ENCODE assay signal across 23 mouse cellular contexts in genomic region chr15:61441012-61441411, GRCm38 (mm10).
"Had no signal": no experiment of that assay in that cellular context is flagged by ENCODE, and none has a peak within 500 bp of the region (broad histone marks: within the 10 kb centered on the region; RNA-seq: fewer than 3 reads in every experiment).

No protein-coding gene starts in this region.

- DNase-seq: cerebellum, adult 8-10 months; cerebellum, adult 9-10 months; cerebellum, adult 9-11 months; cerebellum, postnatal 14 days; cerebellum, postnatal 25 days; cerebellum, postnatal 36 days; embryo, embryonic 11 days; forebrain, postnatal 0 days; gastrocnemius, adult 2 months; gastrocnemius, postnatal 10 days; gastrocnemius, postnatal 14 days; gastrocnemius, postnatal 25 days; gastrocnemius, postnatal 36 days had no signal

- H3K27me3 ChIP-seq: embryonic facial prominence, embryonic 12.5 days; embryonic facial prominence, embryonic 13.5 days; embryonic facial prominence, embryonic 15.5 days; forebrain, embryonic 12.5 days; forebrain, embryonic 13.5 days; forebrain, embryonic 15.5 days had no signal

- H3K9me3 ChIP-seq: embryonic facial prominence, embryonic 10.5 days; embryonic facial prominence, embryonic 12.5 days; embryonic facial prominence, embryonic 13.5 days; embryonic facial prominence, embryonic 15.5 days; forebrain, embryonic 10.5 days; forebrain, embryonic 12.5 days; forebrain, embryonic 13.5 days; forebrain, embryonic 15.5 days had no signal

- H3K4me1 ChIP-seq: embryonic facial prominence, embryonic 12.5 days; embryonic facial prominence, embryonic 13.5 days; embryonic facial prominence, embryonic 15.5 days; forebrain, embryonic 10.5 days; forebrain, embryonic 12.5 days; forebrain, embryonic 13.5 days; forebrain, embryonic 15.5 days had no signal

- H3K4me3 ChIP-seq: embryonic facial prominence, embryonic 10.5 days; embryonic facial prominence, embryonic 12.5 days; embryonic facial prominence, embryonic 13.5 days; embryonic facial prominence, embryonic 15.5 days; erythroblast, embryonic 14.5 days; forebrain, embryonic 10.5 days; forebrain, embryonic 12.5 days; forebrain, embryonic 13.5 days; forebrain, embryonic 15.5 days; gastrocnemius, adult 2 months; heart, adult 2 months had no signal

- H3K4me2 ChIP-seq: embryonic facial prominence, embryonic 12.5 days; embryonic facial prominence, embryonic 13.5 days; embryonic facial prominence, embryonic 15.5 days; forebrain, embryonic 12.5 days; forebrain, embryonic 13.5 days; forebrain, embryonic 15.5 days had no signal

- H3K9ac ChIP-seq: embryonic facial prominence, embryonic 12.5 days; embryonic facial prominence, embryonic 13.5 days; embryonic facial prominence, embryonic 15.5 days; forebrain, embryonic 12.5 days; forebrain, embryonic 13.5 days; forebrain, embryonic 15.5 days; forebrain, postnatal 0 days had no signal

- H3K27ac ChIP-seq: embryonic facial prominence, embryonic 10.5 days; embryonic facial prominence, embryonic 12.5 days; embryonic facial prominence, embryonic 13.5 days; embryonic facial prominence, embryonic 15.5 days; forebrain, embryonic 10.5 days; forebrain, embryonic 12.5 days; forebrain, embryonic 13.5 days; forebrain, embryonic 15.5 days; gastrocnemius, adult 2 months; heart, adult 2 months had no signal

- H3K36me3 ChIP-seq: embryonic facial prominence, embryonic 10.5 days; embryonic facial prominence, embryonic 12.5 days; embryonic facial prominence, embryonic 13.5 days; embryonic facial prominence, embryonic 15.5 days; forebrain, embryonic 10.5 days; forebrain, embryonic 12.5 days; forebrain, embryonic 15.5 days had no signal
